Mouse (Mus musculus) NIH3T3 (cell line): Measurements from ENCODE around the gene Cdh20.

ENCODE experiments used
- DNase-seq: peaks from one replicate; pipeline ENCODE4 v3.0.0-alpha.2; 2012; ENCODE audit warnings: low read depth

The Cdh20 gene

DNA sequence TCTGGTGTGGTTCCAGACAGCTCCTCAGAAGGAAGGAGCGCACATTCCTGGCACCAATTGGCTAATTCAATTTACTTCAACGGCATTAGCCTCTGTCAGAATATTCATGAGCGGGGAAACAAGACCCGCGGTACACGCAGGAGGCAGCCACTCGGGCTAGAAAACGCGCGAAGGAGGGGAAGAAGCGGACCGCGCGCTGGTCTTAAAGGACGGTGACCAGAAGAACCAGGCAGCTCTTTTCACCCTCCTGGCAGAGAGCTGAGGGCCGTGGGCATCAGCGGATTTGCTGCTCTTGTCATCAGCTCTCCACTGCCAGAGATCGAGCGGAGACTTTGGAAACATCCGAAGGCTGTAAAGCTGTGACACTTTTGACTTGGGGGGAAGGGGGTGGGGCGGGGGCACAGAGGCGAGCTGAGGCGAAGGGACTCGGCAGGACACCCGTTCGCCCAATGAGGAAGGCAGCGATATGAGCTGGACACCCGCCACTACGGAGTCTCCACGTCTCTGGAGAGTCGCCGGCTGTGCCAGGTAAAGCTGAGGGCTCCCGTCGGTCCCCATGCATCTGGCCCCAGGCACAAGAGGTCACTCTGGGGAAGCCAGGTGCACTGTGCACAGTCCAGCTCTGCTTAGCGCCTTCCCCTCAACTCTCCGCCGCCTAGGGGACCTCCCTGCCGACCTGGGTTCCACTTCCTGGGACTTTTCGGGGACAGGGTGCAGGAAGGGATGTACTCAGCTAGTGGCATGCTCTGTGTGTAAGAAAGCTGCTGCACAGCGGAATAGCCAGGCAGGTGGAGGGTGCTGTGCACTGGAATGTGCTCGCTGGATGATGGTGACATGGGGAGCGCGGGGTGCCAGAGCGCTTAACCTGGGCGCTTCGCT is at the start of gene Cdh20:
Gene Cdh20, plus strand, starts transcription at position 159 of the 879 bp plus-strand sequence.
- no peak for DNase-seq

GRCm38 (mm10) chr1:104746816-104747215 is 21.5 kb upstream of the Cdh20 start:
- DNase-seq, result no peak

DNA sequence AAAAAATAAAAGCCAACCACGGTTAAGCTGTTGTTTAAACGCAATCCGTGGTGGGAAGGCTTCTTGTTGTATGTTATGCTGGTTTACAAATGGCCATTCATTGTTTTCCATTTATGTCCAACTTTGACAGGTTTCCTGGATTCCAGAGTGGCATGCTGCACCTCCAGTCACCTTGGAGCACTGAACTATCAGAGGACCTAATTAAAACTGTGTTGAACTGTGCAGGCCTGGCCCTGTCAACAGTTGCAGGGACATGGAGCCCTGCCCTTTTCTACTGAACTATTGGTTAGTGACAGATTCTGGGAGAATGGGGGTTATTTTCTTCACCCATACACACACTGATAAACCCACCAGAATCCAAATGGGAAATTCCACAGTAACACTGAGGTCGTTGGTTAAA is 20.9 kb upstream of the Cdh20 start:
- DNase-seq, result no peak

DNA sequence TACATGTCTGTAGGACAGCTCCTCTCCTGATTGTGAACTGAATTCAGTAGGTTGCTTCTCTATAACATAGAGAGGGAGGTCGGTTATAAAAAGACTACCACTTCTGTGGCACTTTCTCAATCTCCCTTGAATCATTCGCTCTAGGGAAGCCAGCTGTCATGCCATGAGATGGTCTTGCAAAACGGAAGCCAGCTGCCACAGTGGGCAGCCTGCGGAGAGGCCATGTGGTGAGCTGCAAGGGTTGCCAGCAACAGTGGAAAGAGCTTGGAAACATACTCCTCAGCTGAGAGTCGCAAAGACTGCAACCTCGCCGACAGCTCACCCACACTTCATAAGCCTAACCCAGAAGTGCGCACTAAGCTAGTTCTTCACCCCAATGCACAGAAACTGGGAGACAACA is 13.8 kb upstream of the Cdh20 start:
- no peak for DNase-seq

DNA sequence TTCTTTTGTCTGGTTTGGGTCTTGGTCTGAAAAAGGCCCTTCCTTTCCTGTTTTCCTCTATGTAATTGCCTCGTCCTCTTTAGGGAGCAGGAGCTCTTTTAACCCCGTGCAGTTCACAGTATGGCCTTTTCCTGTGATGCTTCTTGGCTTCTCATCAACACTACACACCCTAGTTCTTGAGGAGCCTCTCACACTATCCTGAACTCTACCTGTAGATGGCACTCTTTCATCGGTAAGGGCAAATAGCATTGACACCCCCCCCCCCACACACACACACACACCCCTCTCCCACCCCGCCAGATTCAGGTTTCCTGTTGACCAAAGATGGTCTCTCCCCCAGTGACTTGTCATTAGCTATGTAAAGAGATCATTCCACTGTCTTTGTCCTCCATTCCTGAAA is 12.4 kb upstream of the Cdh20 start:
- no peak for DNase-seq

GRCm38 (mm10) chr1:104769250-104769607 is 900 bp downstream of the Cdh20 start:
- DNase-seq, result no peak

- no peak for DNase-seq
Observed at GRCm38 (mm10) chr1:104771937-104772336, 3.6 kb downstream of the Cdh20 start.

DNA sequence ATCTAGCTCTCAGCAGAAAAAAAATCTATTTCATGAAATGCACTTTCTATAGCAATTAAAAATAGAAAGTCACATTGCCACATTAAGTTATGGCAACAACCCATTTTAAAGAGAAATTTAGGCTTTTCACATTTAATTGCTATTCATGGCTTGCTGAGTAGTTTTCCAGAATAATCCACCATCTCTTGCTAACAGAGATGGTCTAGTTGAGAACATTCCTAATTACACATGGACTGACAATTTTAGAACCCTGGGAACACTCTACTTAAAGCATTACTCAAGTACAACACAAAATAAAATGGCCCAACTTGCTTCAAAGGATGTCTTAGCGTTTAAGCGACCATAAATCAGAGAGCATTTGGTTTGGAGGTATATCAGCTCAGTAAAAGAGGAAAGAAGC is 4.9 kb downstream of the Cdh20 start:
- no peak for DNase-seq

DNA sequence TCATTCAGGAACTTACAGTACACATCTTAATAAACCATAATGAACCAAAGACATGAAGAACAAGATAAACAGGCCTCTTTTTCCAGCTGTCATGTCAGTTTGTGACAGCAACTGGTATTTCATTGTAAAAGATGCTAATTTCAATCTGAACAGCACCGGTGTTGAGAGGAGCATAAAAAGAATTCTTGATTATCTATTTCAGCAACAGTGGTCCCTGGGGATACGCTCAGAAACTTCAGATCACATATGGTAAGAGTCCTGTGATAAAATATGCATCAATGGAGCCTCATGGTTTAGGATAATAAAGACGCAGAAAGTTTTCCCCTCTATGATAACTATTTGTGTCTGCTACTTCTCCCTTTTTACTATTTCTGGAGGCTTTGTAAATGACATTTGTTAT is 25.2 kb downstream of the Cdh20 start:
- no peak for DNase-seq

GRCm38 (mm10) chr1:104796146-104796545 is 27.8 kb downstream of the Cdh20 start:
- DNase-seq, result no peak

- DNase-seq, result no peak
Observed at GRCm38 (mm10) chr1:104797139-104797538, 28.8 kb downstream of the Cdh20 start.

- no peak for DNase-seq
Observed at GRCm38 (mm10) chr1:104804746-104805145, 36.4 kb downstream of the Cdh20 start.

DNA sequence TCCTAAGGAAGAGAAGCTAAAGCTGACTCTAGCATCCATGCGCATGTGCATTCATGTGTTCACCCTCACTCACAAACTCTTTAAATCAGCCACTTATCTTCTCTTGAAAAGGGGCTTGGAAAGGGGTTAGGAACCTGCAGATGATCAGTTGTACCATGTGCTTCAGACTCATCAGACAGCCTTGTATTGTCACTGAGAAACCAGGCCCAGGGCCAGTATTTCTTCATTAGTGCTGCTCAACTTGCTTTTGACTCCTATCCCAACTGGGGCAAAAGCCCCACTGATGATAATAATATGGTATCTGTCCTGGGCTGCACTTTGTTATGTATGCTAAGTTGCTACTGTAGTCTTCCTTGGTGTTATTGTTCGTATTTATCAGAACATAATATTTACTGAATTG is 38.9 kb downstream of the Cdh20 start:
- no peak for DNase-seq

DNA sequence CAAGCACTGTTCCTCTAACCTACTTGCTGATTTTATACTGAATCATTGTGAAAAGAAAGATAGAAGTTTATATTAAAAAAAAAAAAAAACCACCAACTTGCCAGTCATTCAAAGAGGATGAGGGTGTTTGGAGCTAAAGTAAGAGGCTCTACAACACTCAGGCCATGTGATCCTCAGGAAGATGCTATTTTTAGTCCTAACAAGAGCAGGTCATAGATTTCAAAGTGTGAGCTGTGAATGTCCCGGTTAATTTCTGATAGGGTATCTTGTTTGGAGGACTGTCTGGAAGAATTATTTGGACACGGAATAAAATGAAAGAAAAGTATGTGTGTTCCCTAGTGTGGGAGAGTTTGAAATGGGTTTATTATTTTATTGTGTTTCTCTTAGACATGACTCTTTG is 49.2 kb downstream of the Cdh20 start:
- no peak for DNase-seq

GRCm38 (mm10) chr1:104828106-104828505 is 59.8 kb downstream of the Cdh20 start:
- no peak for DNase-seq

DNA sequence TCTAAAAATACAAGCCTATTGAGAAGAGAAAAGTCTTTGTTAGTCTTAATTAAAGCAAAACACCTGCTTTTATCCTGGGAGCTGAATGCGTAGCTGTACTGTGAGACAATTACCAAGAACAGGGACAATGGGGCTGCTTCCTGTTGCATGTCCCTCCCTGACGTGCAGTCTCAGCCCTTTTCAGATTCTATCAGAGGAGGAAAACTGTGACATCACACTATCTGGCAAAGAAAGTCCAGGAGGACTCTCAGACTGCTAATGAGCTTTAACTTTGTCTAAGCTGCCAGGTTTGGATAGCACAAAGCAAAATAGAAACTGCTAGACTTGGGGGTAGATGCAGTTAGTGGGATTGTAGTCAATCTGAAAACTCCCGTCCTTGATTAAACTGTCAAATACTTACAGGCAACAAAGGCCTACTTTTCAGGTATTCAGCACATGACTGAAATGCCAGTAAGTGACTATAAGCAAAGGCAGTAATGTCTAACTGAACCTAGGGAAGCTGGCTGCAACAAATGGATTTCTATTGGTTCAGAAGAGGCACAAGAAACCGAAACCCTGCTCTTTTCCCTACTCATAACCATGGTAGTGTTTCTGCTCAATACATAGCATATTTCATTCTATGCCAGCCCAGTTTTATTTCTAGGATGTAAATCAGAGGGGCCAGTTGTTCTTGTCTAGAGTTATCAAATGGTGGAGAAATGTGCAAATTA is 70.0 kb downstream of the Cdh20 start:
- DNase-seq, result no peak

- DNase-seq, result no peak
Observed at GRCm38 (mm10) chr1:104839051-104839450, 70.7 kb downstream of the Cdh20 start.

GRCm38 (mm10) chr1:104848256-104848919 is 80.1 kb downstream of the Cdh20 start:
- no peak for DNase-seq

- DNase-seq, result no peak
Observed at GRCm38 (mm10) chr1:104848920-104849272, 80.6 kb downstream of the Cdh20 start.

- DNase-seq, result no peak
Observed at GRCm38 (mm10) chr1:104877384-104877783, 109.1 kb downstream of the Cdh20 start.

- DNase-seq, result no peak
Observed at GRCm38 (mm10) chr1:104901815-104902214, 133.5 kb downstream of the Cdh20 start.

DNA sequence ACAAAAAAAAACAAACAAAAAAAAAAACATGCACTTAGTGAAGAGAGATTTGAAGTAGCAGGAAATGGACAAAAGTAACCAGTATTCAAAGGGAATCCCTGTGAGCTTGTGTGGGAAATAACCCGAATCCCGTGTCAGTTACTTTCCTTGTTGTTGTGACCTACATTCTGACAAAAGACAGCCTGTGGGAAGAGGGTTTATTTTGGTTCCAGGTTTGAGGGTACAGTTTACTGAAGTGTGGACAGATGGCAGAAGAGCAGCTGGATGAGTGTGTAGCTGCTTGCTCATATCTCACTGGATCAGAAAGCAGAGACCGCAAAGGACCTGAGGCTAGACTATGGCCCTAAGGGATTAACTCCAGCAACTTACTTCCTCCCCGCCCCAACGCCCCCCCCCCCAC is 135.1 kb downstream of the Cdh20 start:
- DNase-seq, result no peak

- DNase-seq, result no peak
Observed at GRCm38 (mm10) chr1:104912407-104912806, 144.1 kb downstream of the Cdh20 start.
